Mouse (Mus musculus) hindbrain, embryonic 15.5 days (tissue): ENCODE results near the gene Agmat. TPM values are rescaled to one million over a fixed set of nuclear protein-coding genes. Genes with fewer than 3 reads are reported as not detected.

Source experiments
- ATAC-seq: fragments of 200-750 bp; cut with Nextera tagmentation; 2 replicates; pipeline ENCODE4 v1.8.0; 2017; ENCODE audit warnings: low read depth, moderate number of reproducible peaks, moderate TSS enrichment; ENCODE audit not compliant: low FRiP score
- H3K27ac ChIP-seq: fragments of 300-500 bp; sonication (generic); replicated peaks from 2 replicates; pipeline ENCODE4 v1.5.1; 2015; ENCODE audit warnings: mild to moderate bottlenecking, inconsistent platforms
- H3K27me3 ChIP-seq: fragments of 300-500 bp; sonication (generic); 2 replicates; pipeline ENCODE4 v1.6.1; 2015; ENCODE audit warnings: control low read depth, inconsistent platforms
- H3K36me3 ChIP-seq: fragments of 300-500 bp; sonication (generic); 2 replicates; pipeline ENCODE4 v1.6.1; 2015; ENCODE audit warnings: control low read depth, inconsistent platforms
- H3K4me1 ChIP-seq: fragments of 300-500 bp; sonication (generic); replicated peaks from 2 replicates; pipeline ENCODE4 v1.6.1; 2015; ENCODE audit warnings: control low read depth, inconsistent platforms
- H3K4me2 ChIP-seq: fragments of 300-500 bp; sonication (generic); 2 replicates; pipeline ENCODE4 v1.6.1; 2015; ENCODE audit warnings: moderate library complexity, mild to moderate bottlenecking, inconsistent platforms
- H3K4me3 ChIP-seq: fragments of 300-500 bp; sonication (generic); 2 replicates; pipeline ENCODE4 v1.5.1; 2015; ENCODE audit warnings: mild to moderate bottlenecking, inconsistent platforms
- H3K9ac ChIP-seq: fragments of 300-500 bp; sonication (generic); 2 replicates; pipeline ENCODE4 v1.6.1; 2015; ENCODE audit warnings: inconsistent platforms
- H3K9me3 ChIP-seq: fragments of 300-500 bp; sonication (generic); 2 replicates; pipeline ENCODE4 v1.6.1; 2016; ENCODE audit warnings: control low read depth, inconsistent platforms
- WGBS: fragments of 180-500 bp; shearing (Covaris S2); methylation state at CpG from one replicate; pipeline ENCODE4 v1.1.7; 2015; 5-methylcytosine and 5-hydroxymethylcytosine counted together
- polyA plus RNA-seq: library from polyadenylated mRNA; unstranded; fragments of >200 nt; fragmentation: Nextera tagmentation; extraction: Ambion mirVana; gene quantifications from 2 replicates; pipeline ENCODE4 v1.2.1, GENCODE M21; 2015

The Agmat gene
- polyA plus RNA-seq, 1 experiment from 2014 or later, result 0.21 TPM

- Histone ChIP-seq H3K27me3 (no peaks in the 10 kb centered on the region), H3K27ac (no peak overlapping the region), H3K36me3 (peaks cover 28% of the 10 kb centered on the region), H3K4me1 (peaks cover 11% of the 10 kb centered on the region), H3K9me3 (no peaks in the 10 kb centered on the region), H3K4me3 (no peak overlapping the region), H3K4me2 (no peak overlapping the region), H3K9ac (no peak overlapping the region)
- 85% methylated on average over 7 of the region's 7 CpGs for whole genome bisulfite sequencing
- no peak for ATAC-seq
These were observed 41.0 kb downstream of the Agmat start for GRCm38 (mm10) chr4:141787462-141787861.

- WGBS, result 62% methylated on average over 3 of the region's 3 CpGs
- H3K4me2 ChIP-seq, result peak overlapping the region; percentile 69
- H3K4me1 ChIP-seq, result peaks cover 18% of the 10 kb centered on the region
- peak overlapping the region; percentile 86 for H3K9ac ChIP-seq
- H3K9me3 ChIP-seq, result no peaks in the 10 kb centered on the region
- H3K36me3 ChIP-seq, result peaks cover 10% of the 10 kb centered on the region
- H3K27ac ChIP-seq, result peak overlapping the region; percentile 89
- no peak for ATAC-seq
- peak overlapping the region; percentile 83 for H3K4me3 ChIP-seq
- H3K27me3 ChIP-seq, result no peaks in the 10 kb centered on the region
These were observed 43.2 kb downstream of the Agmat start for GRCm38 (mm10) chr4:141789564-141790218.

GRCm38 (mm10) chr4:141790524-141790990, 44.1 kb downstream of the Agmat start, which contains the start of gene Dnajc16:
Gene Dnajc16 (minus strand): TSS chr4:141790931.
- ATAC-seq, result peak; percentile 94
- Histone ChIP-seq H3K9me3 (no peaks in the 10 kb centered on the region), H3K36me3 (peaks cover 6% of the 10 kb centered on the region; the same call in 1 of the 2 replicates), H3K4me3 (peak within 1 kb of the TSS; percentile 83), H3K27ac (peak within 1 kb of the TSS; percentile 89), H3K4me2 (peak within 1 kb of the TSS; percentile 69), H3K27me3 (no peaks in the 10 kb centered on the region), H3K4me1 (peaks cover 27% of the 10 kb centered on the region), H3K9ac (peak within 1 kb of the TSS; percentile 86)
- WGBS, result under 1% methylated on average over 42 of the region's 42 CpGs

GRCm38 (mm10) chr4:141791486-141791885, 45.0 kb downstream of the Agmat start:
- H3K27ac ChIP-seq, result peak overlapping the region; percentile 89; the same call in 1 of the 2 replicates

GRCm38 (mm10) chr4:141791951-141792350, 45.5 kb downstream of the Agmat start:
- H3K4me1 ChIP-seq, result peaks cover 38% of the 10 kb centered on the region
- H3K36me3 ChIP-seq, result peaks cover 6% of the 10 kb centered on the region; the same call in 1 of the 2 replicates
- H3K9me3 ChIP-seq, result no peaks in the 10 kb centered on the region
- no peak overlapping the region for H3K27ac ChIP-seq
- no peaks in the 10 kb centered on the region for H3K27me3 ChIP-seq
- 86% methylated on average over 8 of the region's 8 CpGs for WGBS
- no peak overlapping the region for H3K4me2 ChIP-seq
- no peak overlapping the region for H3K9ac ChIP-seq
- H3K4me3 ChIP-seq, result no peak overlapping the region
- ATAC-seq, result no peak

More at GRCm38 (mm10) chr4:141791486-141791885, 45.0 kb downstream of the Agmat start:
- peaks cover 34% of the 10 kb centered on the region for H3K4me1 ChIP-seq
- H3K9me3 ChIP-seq, result no peaks in the 10 kb centered on the region
- no peaks in the 10 kb centered on the region for H3K27me3 ChIP-seq
- H3K36me3 ChIP-seq, result peaks cover 6% of the 10 kb centered on the region; the same call in 1 of the 2 replicates
- 89% methylated on average over 7 of the region's 7 CpGs for WGBS
- no peak for ATAC-seq
- H3K9ac ChIP-seq, result no peak overlapping the region
- peak overlapping the region; percentile 69; the same call in 1 of the 2 replicates for H3K4me2 ChIP-seq
- H3K4me3 ChIP-seq, result no peak overlapping the region

GRCm38 (mm10) chr4:141792554-141793281, 46.2 kb downstream of the Agmat start:
- H3K9ac ChIP-seq, result peak overlapping the region; percentile 67
- no peaks in the 10 kb centered on the region for H3K27me3 ChIP-seq
- H3K4me2 ChIP-seq, result peak overlapping the region; percentile 61
- no peak for ATAC-seq
- H3K36me3 ChIP-seq, result peaks cover 8% of the 10 kb centered on the region
- peak overlapping the region; percentile 79 for H3K4me3 ChIP-seq
- 8% methylated on average over 10 of the region's 10 CpGs for WGBS
- H3K4me1 ChIP-seq, result peaks cover 38% of the 10 kb centered on the region
- no peaks in the 10 kb centered on the region for H3K9me3 ChIP-seq
- H3K27ac ChIP-seq, result peak overlapping the region; percentile 96

GRCm38 (mm10) chr4:141793282-141794151, 47.0 kb downstream of the Agmat start, which contains the start of gene Casp9:
Gene Casp9 (plus strand): TSS chr4:141793612.
- Histone ChIP-seq H3K4me1 (peaks cover 38% of the 10 kb centered on the region), H3K9ac (peak within 1 kb of the TSS; percentile 67), H3K9me3 (no peaks in the 10 kb centered on the region), H3K36me3 (peaks cover 10% of the 10 kb centered on the region; the same call in 1 of the 2 replicates), H3K4me2 (peak within 1 kb of the TSS; percentile 61), H3K27ac (peak within 1 kb of the TSS; percentile 96), H3K27me3 (no peaks in the 10 kb centered on the region), H3K4me3 (peak within 1 kb of the TSS; percentile 79)
- peak; percentile 80 for ATAC-seq
- under 1% methylated on average over 74 of the region's 80 CpGs for WGBS

- H3K4me2 ChIP-seq, result peak overlapping the region; percentile 61
- no peaks in the 10 kb centered on the region for H3K27me3 ChIP-seq
- no peak for ATAC-seq
- H3K27ac ChIP-seq, result peak overlapping the region; percentile 96
- H3K9me3 ChIP-seq, result no peaks in the 10 kb centered on the region
- peak overlapping the region; percentile 67 for H3K9ac ChIP-seq
- WGBS, result 14% methylated on average over 5 of the region's 5 CpGs
- H3K4me3 ChIP-seq, result peak overlapping the region; percentile 79
- H3K36me3 ChIP-seq, result peaks cover 11% of the 10 kb centered on the region; the same call in 1 of the 2 replicates
- peaks cover 38% of the 10 kb centered on the region for H3K4me1 ChIP-seq
These were observed 47.7 kb downstream of the Agmat start for GRCm38 (mm10) chr4:141794152-141794535.

GRCm38 (mm10) chr4:141796356-141796755, 49.9 kb downstream of the Agmat start:
- no peak overlapping the region for H3K4me3 ChIP-seq
- WGBS, result 84% methylated on average over 7 of the region's 7 CpGs
- H3K27me3 ChIP-seq, result no peaks in the 10 kb centered on the region
- H3K4me2 ChIP-seq, result no peak overlapping the region
- H3K36me3 ChIP-seq, result peaks cover 11% of the 10 kb centered on the region; the same call in 1 of the 2 replicates
- H3K27ac ChIP-seq, result no peak overlapping the region
- peaks cover 27% of the 10 kb centered on the region for H3K4me1 ChIP-seq
- H3K9me3 ChIP-seq, result no peaks in the 10 kb centered on the region
- no peak overlapping the region for H3K9ac ChIP-seq
- no peak for ATAC-seq

- Histone ChIP-seq H3K9me3 (no peaks in the 10 kb centered on the region), H3K4me2 (no peak overlapping the region), H3K4me1 (peaks cover 27% of the 10 kb centered on the region), H3K36me3 (peaks cover 11% of the 10 kb centered on the region; the same call in 1 of the 2 replicates), H3K4me3 (no peak overlapping the region), H3K27me3 (no peaks in the 10 kb centered on the region), H3K9ac (no peak overlapping the region), H3K27ac (no peak overlapping the region)
- WGBS, result 89% methylated on average over 4 of the region's 4 CpGs
- ATAC-seq, result no peak
These were observed 50.5 kb downstream of the Agmat start for GRCm38 (mm10) chr4:141796954-141797353.

GRCm38 (mm10) chr4:141797545-141797944, 51.1 kb downstream of the Agmat start:
- no peaks in the 10 kb centered on the region for H3K9me3 ChIP-seq
- no peak for ATAC-seq
- no peak overlapping the region for H3K4me2 ChIP-seq
- no peak overlapping the region for H3K27ac ChIP-seq
- 91% methylated on average over 5 of the region's 5 CpGs for WGBS
- H3K9ac ChIP-seq, result no peak overlapping the region
- peaks cover 11% of the 10 kb centered on the region; the same call in 1 of the 2 replicates for H3K36me3 ChIP-seq
- no peak overlapping the region for H3K4me3 ChIP-seq
- H3K4me1 ChIP-seq, result peaks cover 27% of the 10 kb centered on the region
- H3K27me3 ChIP-seq, result no peaks in the 10 kb centered on the region
